Mouse (Mus musculus): ENCODE results near the gene Slc11a1. TPM values are rescaled to one million over a fixed set of nuclear protein-coding genes. Genes with fewer than 3 reads are reported as not detected.

The Slc11a1 gene
- total RNA-seq, 2 experiments from 2014 or later = 3.6 to 8.1 TPM

GRCm38 (mm10) chr1:74353453-74354229 is 21.4 kb upstream of the Slc11a1 start:
- DNase-seq (ENCODE audit: low spot score) = no peak

- no peak for DNase-seq (ENCODE audit: low spot score)
Measured at GRCm38 (mm10) chr1:74357531-74357930, 17.5 kb upstream of the Slc11a1 start.

- DNase-seq (ENCODE audit: low spot score) = no peak
Measured at GRCm38 (mm10) chr1:74359952-74360517, 15.0 kb upstream of the Slc11a1 start.

GRCm38 (mm10) chr1:74361812-74362211 is 13.2 kb upstream of the Slc11a1 start, which contains the start of gene Catip:
Catip (plus strand) TSS chr1:74362108.
- DNase-seq (ENCODE audit: low spot score) = peak; percentile 87

GRCm38 (mm10) chr1:74362325-74363229 is 12.4 kb upstream of the Slc11a1 start:
- no peak for DNase-seq (ENCODE audit: low spot score)

- no peak for DNase-seq (ENCODE audit: low spot score)
Measured at GRCm38 (mm10) chr1:74363437-74363836, 11.6 kb upstream of the Slc11a1 start.

- no peak for DNase-seq (ENCODE audit: low spot score)
Measured at GRCm38 (mm10) chr1:74364270-74364669, 10.7 kb upstream of the Slc11a1 start.

GRCm38 (mm10) chr1:74367886-74368645 is 6.9 kb upstream of the Slc11a1 start:
- DNase-seq (ENCODE audit: low spot score) = peak; percentile 52

- DNase-seq (ENCODE audit: low spot score) = no peak
Measured at GRCm38 (mm10) chr1:74370040-74370439, 5.0 kb upstream of the Slc11a1 start.

GRCm38 (mm10) chr1:74373372-74373771 is 1.6 kb upstream of the Slc11a1 start:
- DNase-seq (ENCODE audit: low spot score) = no peak

GRCm38 (mm10) chr1:74375561-74375960 is 566 bp downstream of the Slc11a1 start:
- DNase-seq (ENCODE audit: low spot score) = no peak

GRCm38 (mm10) chr1:74376396-74376795 is 1.4 kb downstream of the Slc11a1 start:
- peak; percentile 61 for DNase-seq (ENCODE audit: low spot score)

GRCm38 (mm10) chr1:74379058-74379504 is 4.1 kb downstream of the Slc11a1 start:
- DNase-seq (ENCODE audit: low spot score) = no peak

GRCm38 (mm10) chr1:74380484-74380883 is 5.5 kb downstream of the Slc11a1 start:
- no peak for DNase-seq (ENCODE audit: low spot score)

GRCm38 (mm10) chr1:74381588-74382021 is 6.6 kb downstream of the Slc11a1 start:
- DNase-seq (ENCODE audit: low spot score) = no peak

GRCm38 (mm10) chr1:74383385-74383784 is 8.4 kb downstream of the Slc11a1 start:
- DNase-seq (ENCODE audit: low spot score) = no peak

GRCm38 (mm10) chr1:74384525-74384924 is 9.5 kb downstream of the Slc11a1 start:
- no peak for DNase-seq (ENCODE audit: low spot score)

- no peak for DNase-seq (ENCODE audit: low spot score)
Measured at GRCm38 (mm10) chr1:74385064-74385463, 10.1 kb downstream of the Slc11a1 start.

GRCm38 (mm10) chr1:74385531-74385930 is 10.5 kb downstream of the Slc11a1 start:
- DNase-seq (ENCODE audit: low spot score) = no peak

- no peak for DNase-seq (ENCODE audit: low spot score)
Measured at GRCm38 (mm10) chr1:74386363-74386713, 11.3 kb downstream of the Slc11a1 start.

- DNase-seq (ENCODE audit: low spot score) = peak; percentile 97
Measured at GRCm38 (mm10) chr1:74386714-74387385, 11.9 kb downstream of the Slc11a1 start.
